Mouse (Mus musculus): Measurements from ENCODE around the gene Rassf1. TPM values are rescaled to one million over a fixed set of nuclear protein-coding genes. Genes with fewer than 3 reads are reported as not detected.

Gene Rassf1
- polyA plus RNA-seq, 1 experiment from 2014 or later: 55.6 TPM

GRCm38 (mm10) chr9:107575579-107576356 lies 24.4 kb downstream of the Rassf1 start:
- Histone ChIP-seq H3K9ac (no peak overlapping the region), H3K4me1 (peaks cover 40% of the 10 kb centered on the region), H3K27me3 (no peaks in the 10 kb centered on the region), H3K4me3 (no peak overlapping the region), H3K27ac (peak overlapping the region; percentile 75), H3K9me3 (no peaks in the 10 kb centered on the region), H3K36me3 (peaks cover 38% of the 10 kb centered on the region), H3K4me2 (replicated peaks) (peak overlapping the region; percentile 57; the same call in 1 of the 2 replicates)
- no peak for ATAC-seq (ENCODE audit: insufficient number of reproducible peaks, insufficient read depth, low FRiP score, low TSS enrichment)
- 76% methylated on average over 14 of the region's 14 CpGs for WGBS

- Histone ChIP-seq H3K27ac (peak within 1 kb of the TSS; percentile 75), H3K9me3 (no peaks in the 10 kb centered on the region), H3K4me2 (replicated peaks) (peak within 1 kb of the TSS; percentile 57), H3K36me3 (peaks cover 30% of the 10 kb centered on the region), H3K4me3 (peak within 1 kb of the TSS; percentile 38), H3K27me3 (no peaks in the 10 kb centered on the region), H3K4me1 (peaks cover 36% of the 10 kb centered on the region), H3K9ac (peak within 1 kb of the TSS; percentile 57)
- WGBS: 18% methylated on average over 16 of the region's 16 CpGs
- peak; percentile 47 for ATAC-seq (ENCODE audit: insufficient number of reproducible peaks, insufficient read depth, low FRiP score, low TSS enrichment)
Measured at GRCm38 (mm10) chr9:107576357-107577107, 25.2 kb downstream of the Rassf1 start, which contains the start of gene Hyal1. Gene Hyal1 (plus strand): TSS chr9:107576927.

- Histone ChIP-seq H3K36me3 (peaks cover 21% of the 10 kb centered on the region), H3K27ac (no peak overlapping the region), H3K9me3 (no peaks in the 10 kb centered on the region), H3K27me3 (no peaks in the 10 kb centered on the region), H3K4me1 (peaks cover 41% of the 10 kb centered on the region), H3K9ac (no peak overlapping the region), H3K4me2 (replicated peaks) (peak overlapping the region; percentile 57; the same call in 1 of the 2 replicates), H3K4me3 (no peak overlapping the region)
- WGBS: 93% methylated on average over 10 of the region's 10 CpGs
- ATAC-seq (ENCODE audit: insufficient number of reproducible peaks, insufficient read depth, low FRiP score, low TSS enrichment): no peak
Measured at GRCm38 (mm10) chr9:107577871-107578270, 26.5 kb downstream of the Rassf1 start.

- H3K4me3 ChIP-seq: no peak within 1 kb of the TSS
- H3K36me3 ChIP-seq: peaks cover 21% of the 10 kb centered on the region
- ATAC-seq (ENCODE audit: insufficient number of reproducible peaks, insufficient read depth, low FRiP score, low TSS enrichment): no peak
- 76% methylated on average over 3 of the region's 3 CpGs for WGBS
- H3K27me3 ChIP-seq: no peaks in the 10 kb centered on the region
- H3K4me2 ChIP-seq (replicated peaks): peak within 1 kb of the TSS; percentile 84
- 0 out of 2 replicates have a peak within 1 kb of the TSS, but pooled peaks have one; percentile 5 for H3K9ac ChIP-seq
- peaks cover 41% of the 10 kb centered on the region for H3K4me1 ChIP-seq
- peak within 1 kb of the TSS; percentile 90 for H3K27ac ChIP-seq
- no peaks in the 10 kb centered on the region for H3K9me3 ChIP-seq
Measured at GRCm38 (mm10) chr9:107578587-107578986, 27.2 kb downstream of the Rassf1 start, which contains the start of gene Naa80. Gene Naa80 (plus strand): TSS chr9:107578887.

GRCm38 (mm10) chr9:107579023-107579900 lies 27.9 kb downstream of the Rassf1 start:
- H3K9ac ChIP-seq: 0 out of 2 replicates have a peak overlapping the region, but pooled peaks have one; percentile 5
- no peaks in the 10 kb centered on the region for H3K27me3 ChIP-seq
- WGBS: 94% methylated on average over 14 of the region's 14 CpGs
- H3K36me3 ChIP-seq: peaks cover 19% of the 10 kb centered on the region
- peak overlapping the region; percentile 84 for H3K4me2 ChIP-seq (replicated peaks)
- H3K4me1 ChIP-seq: peaks cover 41% of the 10 kb centered on the region
- no peak overlapping the region for H3K4me3 ChIP-seq
- peak overlapping the region; percentile 90 for H3K27ac ChIP-seq
- ATAC-seq (ENCODE audit: insufficient number of reproducible peaks, insufficient read depth, low FRiP score, low TSS enrichment): no peak
- no peaks in the 10 kb centered on the region for H3K9me3 ChIP-seq

- Histone ChIP-seq H3K4me3 (peak within 1 kb of the TSS; percentile 58), H3K9ac (peak within 1 kb of the TSS; percentile 63), H3K4me1 (peaks cover 41% of the 10 kb centered on the region), H3K27me3 (no peaks in the 10 kb centered on the region), H3K36me3 (peaks cover 13% of the 10 kb centered on the region), H3K4me2 (replicated peaks) (peak within 1 kb of the TSS; percentile 84), H3K9me3 (no peaks in the 10 kb centered on the region), H3K27ac (peak within 1 kb of the TSS; percentile 90)
- peak; percentile 53 for ATAC-seq (ENCODE audit: insufficient number of reproducible peaks, insufficient read depth, low FRiP score, low TSS enrichment)
- 1% methylated on average over 32 of the region's 32 CpGs for WGBS
Measured at GRCm38 (mm10) chr9:107580501-107581317, 29.4 kb downstream of the Rassf1 start, which contains the start of gene Hyal3. Gene Hyal3 (plus strand): TSS chr9:107580818.

GRCm38 (mm10) chr9:107581584-107581983 lies 30.2 kb downstream of the Rassf1 start:
- H3K9ac ChIP-seq: peak overlapping the region; percentile 63
- no peak for ATAC-seq (ENCODE audit: insufficient number of reproducible peaks, insufficient read depth, low FRiP score, low TSS enrichment)
- H3K27ac ChIP-seq: peak overlapping the region; percentile 90
- H3K9me3 ChIP-seq: no peaks in the 10 kb centered on the region
- H3K27me3 ChIP-seq: no peaks in the 10 kb centered on the region
- H3K36me3 ChIP-seq: peaks cover 13% of the 10 kb centered on the region
- 71% methylated on average over 4 of the region's 4 CpGs for WGBS
- H3K4me3 ChIP-seq: peak overlapping the region; percentile 58
- H3K4me1 ChIP-seq: peaks cover 34% of the 10 kb centered on the region
- H3K4me2 ChIP-seq (replicated peaks): peak overlapping the region; percentile 84

- H3K4me3 ChIP-seq: no peak overlapping the region
- H3K9me3 ChIP-seq: no peaks in the 10 kb centered on the region
- peaks cover 13% of the 10 kb centered on the region for H3K36me3 ChIP-seq
- H3K27me3 ChIP-seq: no peaks in the 10 kb centered on the region
- peaks cover 26% of the 10 kb centered on the region for H3K4me1 ChIP-seq
- WGBS: 90% methylated on average over 7 of the region's 7 CpGs
- no peak overlapping the region for H3K4me2 ChIP-seq (replicated peaks)
- no peak overlapping the region for H3K27ac ChIP-seq
- ATAC-seq (ENCODE audit: insufficient number of reproducible peaks, insufficient read depth, low FRiP score, low TSS enrichment): no peak
- H3K9ac ChIP-seq: no peak overlapping the region
Measured at GRCm38 (mm10) chr9:107582509-107583062, 31.2 kb downstream of the Rassf1 start.

- Histone ChIP-seq H3K4me2 (replicated peaks) (no peak overlapping the region), H3K27me3 (no peaks in the 10 kb centered on the region), H3K27ac (no peak overlapping the region), H3K4me3 (no peak overlapping the region), H3K9ac (no peak overlapping the region), H3K36me3 (peaks cover 13% of the 10 kb centered on the region), H3K9me3 (no peaks in the 10 kb centered on the region), H3K4me1 (peaks cover 25% of the 10 kb centered on the region)
- no peak for ATAC-seq (ENCODE audit: insufficient number of reproducible peaks, insufficient read depth, low FRiP score, low TSS enrichment)
- 91% methylated on average over 14 of the region's 14 CpGs for WGBS
Measured at GRCm38 (mm10) chr9:107583174-107583573, 31.8 kb downstream of the Rassf1 start.

- no peaks in the 10 kb centered on the region for H3K9me3 ChIP-seq
- H3K27me3 ChIP-seq: no peaks in the 10 kb centered on the region
- no peak for ATAC-seq (ENCODE audit: insufficient number of reproducible peaks, insufficient read depth, low FRiP score, low TSS enrichment)
- H3K36me3 ChIP-seq: peaks cover 36% of the 10 kb centered on the region
- WGBS: 88% methylated on average over 5 of the region's 5 CpGs
- no peak overlapping the region for H3K9ac ChIP-seq
- no peak overlapping the region for H3K4me3 ChIP-seq
- H3K27ac ChIP-seq: no peak overlapping the region
- peaks cover 19% of the 10 kb centered on the region for H3K4me1 ChIP-seq
- H3K4me2 ChIP-seq (replicated peaks): no peak overlapping the region
Measured at GRCm38 (mm10) chr9:107586504-107586903, 35.1 kb downstream of the Rassf1 start.

All from embryonic facial prominence, embryonic 12.5 days (tissue).